Mouse (Mus musculus) MEL (cell line): Measurements from ENCODE around the gene Foxf1.

Source experiments
- BHLHE40 ChIP-seq: IDR thresholded peaks from 2 replicates; pipeline ENCODE4 v1.6.1; 2012; ENCODE audit warnings: low read depth, mild to moderate bottlenecking, inconsistent platforms, low read length, improper control_type of control experiment, borderline replicate concordance
- CHD2 ChIP-seq: IDR thresholded peaks from 2 replicates; pipeline ENCODE4 v1.6.1; 2011; ENCODE audit warnings: low read length, improper control_type of control experiment
- CTCF ChIP-seq, 3 experiments: IDR thresholded peaks in 2 of 3; conservative IDR thresholded peaks in 1 of 3; 2 replicates each; pipeline ENCODE4 v1.5.1; 2011 to 2012; ENCODE audit warnings: low read length in 3 of 3, low read depth in 2 of 3, mild to moderate bottlenecking in 2 of 3, improper control_type of control experiment in 1 of 3, inconsistent platforms in 1 of 3, mixed read lengths in 1 of 3, moderate library complexity in 1 of 3; ENCODE audit not compliant: control insufficient read depth in 1 of 3, insufficient read depth in 1 of 3, poor library complexity in 1 of 3, severe bottlenecking in 1 of 3
- GATA1 ChIP-seq: IDR thresholded peaks from 2 replicates; pipeline ENCODE4 v1.6.1; 2011; ENCODE audit warnings: low read depth, low read length, improper control_type of control experiment
- KAT2A ChIP-seq: conservative IDR thresholded peaks from 2 replicates; pipeline ENCODE4 v1.6.1; 2012; ENCODE audit warnings: low read depth, low read length, improper control_type of control experiment, inconsistent platforms
- NELFE ChIP-seq: IDR thresholded peaks from 2 replicates; pipeline ENCODE4 v1.6.1; 2011; ENCODE audit warnings: low read depth, low read length, improper control_type of control experiment
- POLR2AphosphoS2 ChIP-seq: IDR thresholded peaks from 2 replicates; pipeline ENCODE4 v1.6.1; 2011; ENCODE audit warnings: low read length, improper control_type of control experiment
- USF1 ChIP-seq: IDR thresholded peaks from 2 replicates; pipeline ENCODE4 v1.6.1; 2014; ENCODE audit warnings: low read depth, mild to moderate bottlenecking, inconsistent platforms, low read length, improper control_type of control experiment, moderate library complexity
- ZKSCAN1 ChIP-seq: IDR thresholded peaks from 2 replicates; pipeline ENCODE4 v1.6.1; 2012; ENCODE audit warnings: low read depth, mild to moderate bottlenecking, inconsistent platforms, low read length, improper control_type of control experiment, moderate library complexity

DNA sequence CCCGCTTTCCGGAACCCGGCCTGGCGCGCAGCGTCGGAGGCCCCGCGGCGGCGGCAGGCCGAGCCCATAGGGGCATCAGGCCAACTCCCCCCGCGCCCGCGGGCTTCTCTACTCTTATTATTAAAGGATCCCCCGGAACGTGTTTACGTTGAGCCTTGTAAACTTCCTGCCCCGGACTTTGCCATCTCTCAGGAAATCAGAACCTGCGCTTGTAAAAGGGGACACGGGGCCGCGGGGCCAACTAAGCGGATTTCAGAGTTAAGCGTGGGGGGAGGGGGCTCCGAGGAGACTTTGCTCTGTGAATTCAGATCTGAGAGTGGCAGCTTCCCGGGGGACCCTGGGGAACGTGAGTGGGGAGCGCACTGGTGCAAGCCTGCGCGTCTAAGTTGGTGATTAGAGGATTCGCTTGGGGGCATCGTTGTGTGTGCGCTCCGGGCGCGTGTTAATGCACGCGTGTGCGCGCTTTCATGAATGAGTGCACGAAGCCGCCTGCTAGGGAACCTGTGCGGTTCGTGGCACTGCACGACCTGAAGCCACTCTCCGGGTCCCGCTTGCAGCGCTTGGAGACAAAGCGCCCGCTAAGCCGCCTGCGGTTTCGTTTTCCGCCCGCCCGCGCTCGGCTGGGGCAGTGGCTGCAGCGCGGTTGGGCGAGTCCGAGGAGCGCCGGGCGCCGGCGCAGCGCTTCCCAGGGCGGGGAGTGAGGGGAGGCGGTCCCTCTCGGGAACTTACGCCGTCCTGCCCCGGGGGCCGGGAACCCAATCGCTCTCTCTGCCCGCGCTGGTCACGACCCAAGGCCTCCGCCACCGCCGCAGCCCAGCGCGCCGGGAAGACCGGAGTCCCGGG, 872 bp upstream of the Foxf1 start:
- TF ChIP-seq CHD2 (no peak), CTCF (IDR thresholded peaks at IDR 0.05 in 2 of 3, conservative IDR thresholded peaks at IDR 0.05 in 1 of 3; ENCODE audit: control insufficient read depth in 1 of 3, insufficient read depth in 1 of 3, low read depth in 2 of 3, low read length in 3 of 3, poor library complexity in 1 of 3, severe bottlenecking in 1 of 3) (no peak), ZKSCAN1 (no peak), GATA1 (no peak), POLR2AphosphoS2 (no peak), NELFE (no peak), USF1 (no peak), KAT2A (no peak), BHLHE40 (no peak)
